Mouse (Mus musculus): ENCODE data around the gene Gm45062. TPM values are rescaled to one million over a fixed set of nuclear protein-coding genes. Genes with fewer than 3 reads are reported as not detected.

The Gm45062 gene
- polyA plus RNA-seq, 1 experiment from 2014 or later, result 8.2 TPM

GRCm38 (mm10) chr6:8274387-8275054, 15.3 kb downstream of the Gm45062 start:
- Histone ChIP-seq H3K9me3 (ENCODE audit: control insufficient read depth, low read length) (no peaks in the 10 kb centered on the region), H3K4me2 (ENCODE audit: low read depth, low read length) (no peak overlapping the region), H3K4me3 (ENCODE audit: low read depth, low read length) (no peak overlapping the region), H3K9ac (ENCODE audit: low read depth, low read length) (no peak overlapping the region), H3K36me3 (ENCODE audit: control insufficient read depth, insufficient read depth, low read length) (0 out of 2 replicates have a peak, but pooled peaks cover 6% of the 10 kb centered on the region), H3K4me1 (ENCODE audit: control insufficient read depth, insufficient read depth, low read length) (no peaks in the 10 kb centered on the region), H3K27ac (replicated peaks; ENCODE audit: low read depth, low read length) (no peak overlapping the region), H3K27me3 (replicated peaks; ENCODE audit: control insufficient read depth, insufficient read depth, low read length) (no peaks in the 10 kb centered on the region)
- no peak; the same call in 1 of the 2 replicates for ATAC-seq (ENCODE audit: low read depth)
- DNase-seq (ENCODE audit: low spot score), result peak; percentile 40
- 41% methylated on average over 6 of the region's 6 CpGs for WGBS

GRCm38 (mm10) chr6:8275098-8275497, 15.8 kb downstream of the Gm45062 start:
- WGBS, result 5% methylated on average over 1 of the region's 1 CpGs
- ATAC-seq (ENCODE audit: low read depth) (peak; percentile 69; the same call in 1 of the 2 replicates), DNase-seq (ENCODE audit: low spot score) (peak; percentile 79)
- H3K4me3 ChIP-seq (ENCODE audit: low read depth, low read length), result no peak overlapping the region
- no peak overlapping the region for H3K4me2 ChIP-seq (ENCODE audit: low read depth, low read length)
- H3K9me3 ChIP-seq (ENCODE audit: control insufficient read depth, low read length), result no peaks in the 10 kb centered on the region
- H3K27me3 ChIP-seq (replicated peaks; ENCODE audit: control insufficient read depth, insufficient read depth, low read length), result no peaks in the 10 kb centered on the region
- H3K36me3 ChIP-seq (ENCODE audit: control insufficient read depth, insufficient read depth, low read length), result 0 out of 2 replicates have a peak, but pooled peaks cover 6% of the 10 kb centered on the region
- H3K9ac ChIP-seq (ENCODE audit: low read depth, low read length), result no peak overlapping the region
- no peak overlapping the region for H3K27ac ChIP-seq (replicated peaks; ENCODE audit: low read depth, low read length)
- H3K4me1 ChIP-seq (ENCODE audit: control insufficient read depth, insufficient read depth, low read length), result no peaks in the 10 kb centered on the region

- Histone ChIP-seq H3K4me2 (ENCODE audit: low read depth, low read length) (no peak overlapping the region), H3K36me3 (ENCODE audit: control insufficient read depth, insufficient read depth, low read length) (0 out of 2 replicates have a peak, but pooled peaks cover 6% of the 10 kb centered on the region), H3K27ac (replicated peaks; ENCODE audit: low read depth, low read length) (no peak overlapping the region), H3K4me3 (ENCODE audit: low read depth, low read length) (no peak overlapping the region), H3K9ac (ENCODE audit: low read depth, low read length) (no peak overlapping the region), H3K4me1 (ENCODE audit: control insufficient read depth, insufficient read depth, low read length) (no peaks in the 10 kb centered on the region), H3K27me3 (replicated peaks; ENCODE audit: control insufficient read depth, insufficient read depth, low read length) (no peaks in the 10 kb centered on the region), H3K9me3 (ENCODE audit: control insufficient read depth, low read length) (no peaks in the 10 kb centered on the region)
- ATAC-seq (ENCODE audit: low read depth) (no peak), DNase-seq (ENCODE audit: low spot score) (no peak)
- WGBS, result 85% methylated on average over 4 of the region's 4 CpGs
Observed at GRCm38 (mm10) chr6:8276431-8276830, 17.2 kb downstream of the Gm45062 start.

GRCm38 (mm10) chr6:8278426-8279002, 19.3 kb downstream of the Gm45062 start:
- Histone ChIP-seq H3K4me1 (ENCODE audit: control insufficient read depth, insufficient read depth, low read length) (no peaks in the 10 kb centered on the region), H3K4me3 (ENCODE audit: low read depth, low read length) (no peak overlapping the region), H3K27me3 (replicated peaks; ENCODE audit: control insufficient read depth, insufficient read depth, low read length) (no peaks in the 10 kb centered on the region), H3K9ac (ENCODE audit: low read depth, low read length) (no peak overlapping the region), H3K36me3 (ENCODE audit: control insufficient read depth, insufficient read depth, low read length) (no peaks in the 10 kb centered on the region), H3K9me3 (ENCODE audit: control insufficient read depth, low read length) (no peaks in the 10 kb centered on the region), H3K27ac (replicated peaks; ENCODE audit: low read depth, low read length) (no peak overlapping the region), H3K4me2 (ENCODE audit: low read depth, low read length) (no peak overlapping the region)
- WGBS, result 77% methylated on average over 5 of the region's 5 CpGs
- DNase-seq (ENCODE audit: low spot score) (no peak), ATAC-seq (ENCODE audit: low read depth) (no peak)

GRCm38 (mm10) chr6:8283255-8283654, 24.0 kb downstream of the Gm45062 start:
- Histone ChIP-seq H3K27ac (replicated peaks; ENCODE audit: low read depth, low read length) (no peak overlapping the region), H3K4me2 (ENCODE audit: low read depth, low read length) (no peak overlapping the region), H3K27me3 (replicated peaks; ENCODE audit: control insufficient read depth, insufficient read depth, low read length) (no peaks in the 10 kb centered on the region), H3K4me3 (ENCODE audit: low read depth, low read length) (no peak overlapping the region), H3K36me3 (ENCODE audit: control insufficient read depth, insufficient read depth, low read length) (no peaks in the 10 kb centered on the region), H3K9ac (ENCODE audit: low read depth, low read length) (no peak overlapping the region), H3K9me3 (ENCODE audit: control insufficient read depth, low read length) (no peaks in the 10 kb centered on the region), H3K4me1 (ENCODE audit: control insufficient read depth, insufficient read depth, low read length) (peaks cover 4% of the 10 kb centered on the region; the same call in 1 of the 2 replicates)
- no peak for DNase-seq (ENCODE audit: low spot score)
- ATAC-seq (ENCODE audit: low read depth), result no peak
- WGBS, result 74% methylated on average over 4 of the region's 4 CpGs

GRCm38 (mm10) chr6:8285401-8285960, 26.2 kb downstream of the Gm45062 start:
- Histone ChIP-seq H3K4me1 (ENCODE audit: control insufficient read depth, insufficient read depth, low read length) (peaks cover 4% of the 10 kb centered on the region; the same call in 1 of the 2 replicates), H3K9me3 (ENCODE audit: control insufficient read depth, low read length) (no peaks in the 10 kb centered on the region), H3K27me3 (replicated peaks; ENCODE audit: control insufficient read depth, insufficient read depth, low read length) (no peaks in the 10 kb centered on the region), H3K9ac (ENCODE audit: low read depth, low read length) (no peak overlapping the region), H3K4me3 (ENCODE audit: low read depth, low read length) (no peak overlapping the region), H3K36me3 (ENCODE audit: control insufficient read depth, insufficient read depth, low read length) (no peaks in the 10 kb centered on the region), H3K27ac (replicated peaks; ENCODE audit: low read depth, low read length) (no peak overlapping the region), H3K4me2 (ENCODE audit: low read depth, low read length) (no peak overlapping the region)
- WGBS, result 47% methylated on average over 3 of the region's 3 CpGs
- DNase-seq (ENCODE audit: low spot score) (peak; percentile 67), ATAC-seq (ENCODE audit: low read depth) (no peak)

GRCm38 (mm10) chr6:8286146-8286545, 26.9 kb downstream of the Gm45062 start:
- Histone ChIP-seq H3K4me3 (ENCODE audit: low read depth, low read length) (no peak overlapping the region), H3K9me3 (ENCODE audit: control insufficient read depth, low read length) (no peaks in the 10 kb centered on the region), H3K9ac (ENCODE audit: low read depth, low read length) (no peak overlapping the region), H3K4me2 (ENCODE audit: low read depth, low read length) (no peak overlapping the region), H3K27ac (replicated peaks; ENCODE audit: low read depth, low read length) (no peak overlapping the region), H3K4me1 (ENCODE audit: control insufficient read depth, insufficient read depth, low read length) (peaks cover 4% of the 10 kb centered on the region; the same call in 1 of the 2 replicates), H3K27me3 (replicated peaks; ENCODE audit: control insufficient read depth, insufficient read depth, low read length) (no peaks in the 10 kb centered on the region), H3K36me3 (ENCODE audit: control insufficient read depth, insufficient read depth, low read length) (no peaks in the 10 kb centered on the region)
- no peak for DNase-seq (ENCODE audit: low spot score)
- ATAC-seq (ENCODE audit: low read depth), result no peak
- 88% methylated on average over 3 of the region's 3 CpGs for WGBS

GRCm38 (mm10) chr6:8288755-8289580, 29.7 kb downstream of the Gm45062 start:
- no peak overlapping the region for H3K4me3 ChIP-seq (ENCODE audit: low read depth, low read length)
- H3K9ac ChIP-seq (ENCODE audit: low read depth, low read length), result no peak overlapping the region
- WGBS, result 59% methylated on average over 4 of the region's 4 CpGs
- DNase-seq (ENCODE audit: low spot score) (no peak), ATAC-seq (ENCODE audit: low read depth) (no peak)
- H3K27ac ChIP-seq (replicated peaks; ENCODE audit: low read depth, low read length), result no peak overlapping the region
- H3K4me2 ChIP-seq (ENCODE audit: low read depth, low read length), result no peak overlapping the region
- peaks cover 4% of the 10 kb centered on the region; the same call in 1 of the 2 replicates for H3K4me1 ChIP-seq (ENCODE audit: control insufficient read depth, insufficient read depth, low read length)
- no peaks in the 10 kb centered on the region for H3K36me3 ChIP-seq (ENCODE audit: control insufficient read depth, insufficient read depth, low read length)
- H3K27me3 ChIP-seq (replicated peaks; ENCODE audit: control insufficient read depth, insufficient read depth, low read length), result no peaks in the 10 kb centered on the region
- H3K9me3 ChIP-seq (ENCODE audit: control insufficient read depth, low read length), result no peaks in the 10 kb centered on the region
